ENCODE assay signal across 8 mouse cellular contexts in genomic region chr14:26533267-26533666, GRCm38 (mm10). TPM values are rescaled to one million over a fixed set of nuclear protein-coding genes. Genes with fewer than 3 reads are reported as not detected.
DNase-seq lines count a peak whose midpoint lies in the region; ATAC-seq and TF ChIP-seq lines count a peak whose summit lies in the region.

No protein-coding gene starts in this region.

- no peak for TF ChIP-seq POLR2A in spleen, adult 2 months (IDR thresholded peaks at IDR 0.05; ENCODE audit: low read depth, low read length)

- H3K4me3 ChIP-seq in left cerebral cortex, adult 2 months, result peak overlapping the region; percentile 98
- peak overlapping the region; percentile 92 to 94 for H3K4me3 ChIP-seq in heart, embryonic 14.5 days (ENCODE audit: control insufficient read depth in 1 of 2, insufficient read depth in 1 of 2, low read depth in 1 of 2, low read length in 2 of 2)
- H3K4me3 ChIP-seq in liver, embryonic 11.5 days (ENCODE audit: low read depth, low read length), result peak overlapping the region; percentile 75
- peak overlapping the region; percentile 100 for H3K4me3 ChIP-seq in spleen, adult 2 months (ENCODE audit: extremely low read depth, insufficient read depth, insufficient read length)

- intact Hi-C loops in left cerebral cortex, adult 2 months (cut with DNase I), result loop anchor here (2.0 kb wide), 1 partner anchor 106 kb away; the partner anchor contains the start of gene Arf4

- WGBS in heart, embryonic 14.5 days, result 12% methylated on average over 19 of the region's 19 CpGs
- WGBS in liver, embryonic 11.5 days, result 19% methylated on average over 19 of the region's 19 CpGs
- WGBS in spleen, adult 2 months, result 52% methylated on average over 19 of the region's 19 CpGs

- peaks cover 6% of the 10 kb centered on the region; the same call in 1 of the 2 replicates for H3K36me3 ChIP-seq in heart, embryonic 14.5 days (ENCODE audit: control insufficient read depth, insufficient read depth, low read length)
- H3K36me3 ChIP-seq in liver, embryonic 11.5 days (ENCODE audit: control insufficient read depth, insufficient read depth, low read length), result no peaks in the 10 kb centered on the region; the same call in none of the 2 replicates
- H3K36me3 ChIP-seq in spleen, adult 2 months (ENCODE audit: control insufficient read depth, insufficient read depth, low read length), result no peaks in the 10 kb centered on the region; the same call in 1 of the 2 replicates

- H3K4me2 ChIP-seq in heart, embryonic 14.5 days (ENCODE audit: low read length), result peak overlapping the region; percentile 91
- H3K4me2 ChIP-seq in liver, embryonic 11.5 days, result peak overlapping the region; percentile 92

- H3K9ac ChIP-seq in heart, embryonic 14.5 days (ENCODE audit: low read length), result peak overlapping the region; percentile 90
- peak overlapping the region; percentile 78 for H3K9ac ChIP-seq in liver, embryonic 11.5 days (ENCODE audit: low read depth, low read length)

- no peak overlapping the region; the same call in 1 of the 2 replicates for H3K27ac ChIP-seq in left cerebral cortex, adult 2 months
- no peak overlapping the region for H3K27ac ChIP-seq in heart, embryonic 14.5 days (replicated peaks in 1 of 2; ENCODE audit: control insufficient read depth in 1 of 2, insufficient read depth in 1 of 2, low read depth in 2 of 2, low read length in 2 of 2)
- H3K27ac ChIP-seq in liver, embryonic 11.5 days (ENCODE audit: low read depth, low read length), result no peak overlapping the region
- H3K27ac ChIP-seq in spleen, adult 2 months (ENCODE audit: insufficient read depth, low read length), result no peak overlapping the region

- ATAC-seq in heart, embryonic 14.5 days (ENCODE audit: insufficient number of reproducible peaks, insufficient read depth, low FRiP score, low read depth), result no peak
- no peak for ATAC-seq in liver, embryonic 11.5 days (replicated peaks; ENCODE audit: low FRiP score)

- no peak for DNase-seq in left cerebral cortex, adult 2 months (ENCODE audit: extremely low spot score in 1 of 2, low spot score in 2 of 2)
- no peak for DNase-seq in left cerebral cortex, adult 9 months (ENCODE audit: low spot score in 2 of 2)
- DNase-seq in c-Kit-negative CD71-positive TER-119-positive erythroid progenitor cells, embryonic 14.5 days (ENCODE audit: low read depth, low spot score), result peak; percentile 26
- DNase-seq in liver, embryonic 11.5 days (ENCODE audit: low spot score), result no peak
- DNase-seq in spleen, adult 2 months (ENCODE audit: low read depth in 1 of 2, low spot score in 2 of 2), result peak in 1 of 2 experiments; percentile 10
- no peak for DNase-seq in frontal cortex, postnatal 36 days (ENCODE audit: low spot score in 2 of 2)
- DNase-seq in layer of hippocampus, adult 8-10 months (ENCODE audit: low spot score in 2 of 2), result no peak

- H3K4me1 ChIP-seq in heart, embryonic 14.5 days (ENCODE audit: control insufficient read depth in 2 of 2, insufficient read depth in 2 of 2, low read length in 2 of 2), result peaks cover 6 to 27% of the 10 kb centered on the region in 2 experiments
- peaks cover 19% of the 10 kb centered on the region for H3K4me1 ChIP-seq in liver, embryonic 11.5 days (replicated peaks; ENCODE audit: control insufficient read depth, insufficient read depth, low read length)
- peaks cover 20% of the 10 kb centered on the region for H3K4me1 ChIP-seq in spleen, adult 2 months (ENCODE audit: control insufficient read depth, insufficient read depth, insufficient read length)

- no peaks in the 10 kb centered on the region for H3K27me3 ChIP-seq in heart, embryonic 14.5 days (ENCODE audit: control insufficient read depth, insufficient read depth, low read length)
- no peaks in the 10 kb centered on the region for H3K27me3 ChIP-seq in liver, embryonic 11.5 days (replicated peaks; ENCODE audit: control insufficient read depth, insufficient read depth, low read length)
- no peaks in the 10 kb centered on the region for H3K27me3 ChIP-seq in spleen, adult 2 months (ENCODE audit: control insufficient read depth, insufficient read depth, low read length)

- no peak for TF ChIP-seq CTCF in left cerebral cortex, adult 2 months (IDR thresholded peaks at IDR 0.05)
- no peak for TF ChIP-seq CTCF in spleen, adult 2 months (IDR thresholded peaks at IDR 0.05; ENCODE audit: extremely low read depth, insufficient read depth, insufficient read length, insufficient replicate concordance)

- no peaks in the 10 kb centered on the region for H3K9me3 ChIP-seq in heart, embryonic 14.5 days (ENCODE audit: control insufficient read depth, low read length)
- no peaks in the 10 kb centered on the region for H3K9me3 ChIP-seq in liver, embryonic 11.5 days (ENCODE audit: control insufficient read depth, low read length)

RNA-seq across cellular contexts. Expression of gene Slmap, which starts 1.5 kb away (rescaled TPM):
- 100 to 1,000 TPM; 113 to 116 TPM for total RNA-seq in left cerebral cortex, adult 2 months (2021)
- polyA plus RNA-seq in heart, embryonic 14.5 days (2014; fragmentation: Nextera tagmentation; extraction: Ambion mirVana), result 159 and 161 TPM in 2 replicates
- 27.5 and 28.4 TPM in 2 replicates for polyA plus RNA-seq in liver, embryonic 11.5 days (2014; fragmentation: Nextera tagmentation; extraction: Ambion mirVana)
- 9.3 and 14.8 TPM in 2 replicates for polyA plus RNA-seq in spleen, adult 2 months (2012; rRNA removed)
- total RNA-seq in layer of hippocampus, adult 8-10 months (2022), result 100 to 1,000 TPM in 2 of 4 experiments, 10 to 100 TPM in 2; 93.5 to 105 (median 101) TPM

RNA-seq across cellular contexts. Expression of gene Dennd6a, which starts 40.4 kb away (rescaled TPM):
- total RNA-seq in left cerebral cortex, adult 2 months (2021), result 10 to 100 TPM; 25.8 to 26.6 TPM
- polyA plus RNA-seq in heart, embryonic 14.5 days (2014; fragmentation: Nextera tagmentation; extraction: Ambion mirVana), result 26.7 and 30.3 TPM in 2 replicates
- 24.8 and 27.8 TPM in 2 replicates for polyA plus RNA-seq in liver, embryonic 11.5 days (2014; fragmentation: Nextera tagmentation; extraction: Ambion mirVana)
- 8.8 and 10.0 TPM in 2 replicates for polyA plus RNA-seq in spleen, adult 2 months (2012; rRNA removed)
- 10 to 100 TPM; 27.3 to 31.2 (median 29.0) TPM for total RNA-seq in layer of hippocampus, adult 8-10 months (2022)
